Mouse (Mus musculus) forebrain, embryonic 13.5 days (tissue): ENCODE data around the gene Rln1. TPM values are rescaled to one million over a fixed set of nuclear protein-coding genes. Genes with fewer than 3 reads are reported as not detected.

Experiments
- ATAC-seq: fragments of 200-750 bp; cut with Nextera tagmentation; 2 replicates; pipeline ENCODE4 v1.8.0; 2017
- H3K27ac ChIP-seq: fragments of 300-500 bp; sonication (generic); 2 replicates; pipeline ENCODE4 v1.5.1; 2015; ENCODE audit warnings: inconsistent platforms, mild to moderate bottlenecking, moderate library complexity
- H3K27me3 ChIP-seq: fragments of 300-500 bp; sonication (generic); 2 replicates; pipeline ENCODE4 v1.6.1; 2015; ENCODE audit warnings: mild to moderate bottlenecking, inconsistent platforms
- H3K36me3 ChIP-seq: fragments of 300-500 bp; sonication (generic); 2 replicates; pipeline ENCODE4 v1.6.1; 2015; ENCODE audit warnings: mild to moderate bottlenecking, inconsistent platforms; ENCODE audit not compliant: poor library complexity, severe bottlenecking
- H3K4me1 ChIP-seq: fragments of 300-500 bp; sonication (generic); 2 replicates; pipeline ENCODE4 v1.6.1; 2015; ENCODE audit warnings: inconsistent platforms
- H3K4me2 ChIP-seq: fragments of 300-500 bp; sonication (generic); 2 replicates; pipeline ENCODE4 v1.6.1; 2015; ENCODE audit warnings: inconsistent platforms, mild to moderate bottlenecking, moderate library complexity
- H3K4me3 ChIP-seq: fragments of 300-500 bp; sonication (generic); 2 replicates; pipeline ENCODE4 v1.5.1; 2015; ENCODE audit warnings: mild to moderate bottlenecking, inconsistent platforms
- H3K9ac ChIP-seq: fragments of 300-500 bp; sonication (generic); 2 replicates; pipeline ENCODE4 v1.6.1; 2015; ENCODE audit warnings: mild to moderate bottlenecking, inconsistent platforms
- H3K9me3 ChIP-seq: fragments of 300-500 bp; sonication (generic); replicated peaks from 2 replicates; pipeline ENCODE4 v1.6.1; 2016; ENCODE audit warnings: inconsistent platforms
- WGBS: fragments of 180-500 bp; shearing (Covaris S2); methylation state at CpG from one replicate; pipeline ENCODE4 v1.1.7; 2015; 5-methylcytosine and 5-hydroxymethylcytosine counted together
- polyA plus RNA-seq: library from polyadenylated mRNA; unstranded; fragments of >200 nt; fragmentation: Nextera tagmentation; extraction: Ambion mirVana; gene quantifications from 2 replicates; pipeline ENCODE4 v1.2.1, GENCODE M21; 2015

Gene Rln1
- polyA plus RNA-seq, 1 experiment from 2014 or later: 1.6 TPM

DNA sequence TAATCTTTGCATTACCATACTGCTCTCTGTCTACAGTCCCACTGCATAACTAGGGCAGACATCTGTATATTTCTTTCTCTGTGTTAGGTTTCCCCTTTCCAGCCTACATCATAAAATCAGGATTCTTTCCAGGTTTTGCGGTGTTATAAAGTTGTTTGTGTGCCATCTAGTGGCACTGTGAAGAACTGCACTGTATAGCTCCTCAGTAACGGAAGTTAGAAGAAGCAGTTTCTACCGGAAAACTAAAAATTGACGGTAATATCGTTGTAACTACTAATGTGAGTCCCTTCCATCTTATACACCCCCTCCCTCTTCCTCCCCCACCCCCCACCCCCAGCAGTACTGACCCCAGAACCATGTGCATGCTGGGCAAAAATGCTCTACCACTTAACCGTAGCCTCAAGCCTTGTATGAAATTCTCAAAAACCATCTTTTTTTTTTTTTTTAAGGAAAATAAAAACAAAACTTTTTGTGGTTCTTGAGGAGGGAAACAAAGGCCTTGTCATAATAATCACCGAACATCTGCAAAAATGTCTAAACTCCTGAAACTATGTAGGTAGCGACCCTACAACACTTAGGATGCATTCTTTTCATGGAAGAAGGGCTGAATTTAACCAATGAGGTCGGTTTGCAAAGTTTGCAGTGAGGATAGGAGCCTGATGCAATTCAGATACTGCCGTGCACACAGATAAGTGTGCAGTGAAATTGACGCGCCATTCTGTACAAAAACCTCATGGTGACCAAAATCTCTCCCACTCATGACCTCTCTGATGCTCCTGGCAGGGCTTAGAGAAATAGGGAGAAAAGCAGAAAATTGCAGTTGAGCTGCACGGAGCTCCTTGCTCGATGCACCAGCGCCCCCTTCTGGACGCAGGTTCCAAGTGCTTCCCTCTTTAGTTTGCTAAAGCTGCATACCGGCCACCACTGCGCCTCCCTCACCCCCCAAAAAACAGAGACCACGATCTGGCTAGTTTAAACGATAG, 20.7 kb upstream of the Rln1 start:
- ATAC-seq: peak; percentile 79
- no peaks in the 10 kb centered on the region for H3K9me3 ChIP-seq
- H3K36me3 ChIP-seq: peaks cover 4% of the 10 kb centered on the region
- 4% methylated on average over 20 of the region's 20 CpGs for WGBS
- H3K4me3 ChIP-seq: peak overlapping the region; percentile 29
- H3K27ac ChIP-seq: no peak overlapping the region
- no peaks in the 10 kb centered on the region for H3K27me3 ChIP-seq
- H3K4me2 ChIP-seq: peak overlapping the region; percentile 60
- H3K4me1 ChIP-seq: peaks cover 6% of the 10 kb centered on the region; the same call in 1 of the 2 replicates
- no peak overlapping the region for H3K9ac ChIP-seq

DNA sequence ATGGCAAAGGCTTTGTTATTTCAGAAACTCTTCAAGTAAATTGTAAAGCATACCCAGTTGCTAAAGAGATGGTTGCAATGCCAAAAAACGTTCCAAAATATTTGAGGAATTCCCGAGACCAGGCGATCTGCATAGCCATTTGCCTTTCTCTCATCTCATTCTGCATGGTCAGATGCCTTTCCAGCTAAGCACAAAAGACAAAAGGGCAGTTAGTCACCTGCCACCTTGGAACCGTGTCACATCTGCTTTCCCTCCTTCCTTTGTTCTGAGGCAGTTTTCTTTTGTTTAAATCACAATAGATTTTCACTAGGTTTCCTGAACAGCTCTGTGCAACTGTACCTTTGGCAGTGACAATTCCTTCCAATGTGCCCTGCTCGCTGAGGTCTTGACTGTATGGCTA, 16.5 kb upstream of the Rln1 start:
- no peaks in the 10 kb centered on the region for H3K27me3 ChIP-seq
- H3K4me3 ChIP-seq: no peak overlapping the region
- 43% methylated on average over 5 of the region's 5 CpGs for WGBS
- H3K27ac ChIP-seq: no peak overlapping the region; the same call in 1 of the 2 replicates
- no peak overlapping the region for H3K4me2 ChIP-seq
- no peak for ATAC-seq
- peaks cover 3% of the 10 kb centered on the region; the same call in 1 of the 2 replicates for H3K4me1 ChIP-seq
- no peak overlapping the region for H3K9ac ChIP-seq
- no peaks in the 10 kb centered on the region for H3K9me3 ChIP-seq
- H3K36me3 ChIP-seq: peaks cover 6% of the 10 kb centered on the region

- Histone ChIP-seq H3K9ac (no peak overlapping the region), H3K27me3 (no peaks in the 10 kb centered on the region), H3K36me3 (peaks cover 6% of the 10 kb centered on the region), H3K9me3 (no peaks in the 10 kb centered on the region), H3K4me2 (no peak overlapping the region), H3K27ac (no peak overlapping the region), H3K4me3 (no peak overlapping the region), H3K4me1 (no peaks in the 10 kb centered on the region; the same call in 1 of the 2 replicates)
- 87% methylated on average over 6 of the region's 6 CpGs for WGBS
- no peak for ATAC-seq
Measured at GRCm38 (mm10) chr19:29345636-29346035, 11.2 kb upstream of the Rln1 start.

DNA sequence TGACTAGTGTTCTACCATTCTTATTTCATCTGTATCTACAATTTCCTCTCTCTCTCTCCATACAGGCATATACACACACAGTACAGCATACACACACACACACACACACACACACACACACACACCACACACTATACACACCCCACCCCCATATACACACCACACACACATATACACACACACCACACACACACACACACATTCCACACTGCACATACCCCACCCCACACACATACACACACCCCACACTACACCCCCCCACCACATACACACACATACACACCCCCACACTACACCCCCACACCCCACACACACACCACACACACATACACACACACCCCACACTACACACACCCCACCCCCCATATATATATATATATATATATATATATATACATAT, 10.4 kb upstream of the Rln1 start:
- no peak overlapping the region for H3K9ac ChIP-seq
- peaks cover 2% of the 10 kb centered on the region for H3K36me3 ChIP-seq
- H3K27ac ChIP-seq: no peak overlapping the region
- H3K9me3 ChIP-seq: no peaks in the 10 kb centered on the region
- H3K4me2 ChIP-seq: no peak overlapping the region
- H3K27me3 ChIP-seq: no peaks in the 10 kb centered on the region
- H3K4me3 ChIP-seq: no peak overlapping the region
- ATAC-seq: no peak
- H3K4me1 ChIP-seq: no peaks in the 10 kb centered on the region

DNA sequence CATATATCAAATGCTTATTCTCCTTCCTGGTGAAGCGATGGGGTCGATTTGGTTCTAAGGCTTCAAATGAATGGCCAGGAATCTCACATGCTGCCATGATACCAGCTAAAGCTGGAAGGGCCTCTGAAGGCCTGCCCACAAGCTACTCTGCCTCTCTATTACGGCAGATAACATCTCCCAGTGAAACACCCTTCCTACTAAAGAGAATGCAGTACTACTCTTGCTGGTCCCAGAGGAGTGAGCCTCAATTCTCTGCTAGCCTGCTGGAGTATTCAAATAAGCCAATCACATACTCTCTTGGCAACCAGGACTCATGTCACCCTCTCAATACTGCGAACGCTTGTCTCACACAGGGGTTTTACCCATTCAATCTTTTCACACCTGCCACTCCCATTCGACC, 7.8 kb upstream of the Rln1 start:
- no peaks in the 10 kb centered on the region for H3K36me3 ChIP-seq
- no peak overlapping the region for H3K4me2 ChIP-seq
- no peak overlapping the region for H3K27ac ChIP-seq
- H3K9ac ChIP-seq: no peak overlapping the region
- H3K4me1 ChIP-seq: no peaks in the 10 kb centered on the region
- H3K4me3 ChIP-seq: no peak overlapping the region
- whole genome bisulfite sequencing: 88% methylated on average over 6 of the region's 6 CpGs
- ATAC-seq: no peak
- H3K27me3 ChIP-seq: no peaks in the 10 kb centered on the region
- no peaks in the 10 kb centered on the region for H3K9me3 ChIP-seq

DNA sequence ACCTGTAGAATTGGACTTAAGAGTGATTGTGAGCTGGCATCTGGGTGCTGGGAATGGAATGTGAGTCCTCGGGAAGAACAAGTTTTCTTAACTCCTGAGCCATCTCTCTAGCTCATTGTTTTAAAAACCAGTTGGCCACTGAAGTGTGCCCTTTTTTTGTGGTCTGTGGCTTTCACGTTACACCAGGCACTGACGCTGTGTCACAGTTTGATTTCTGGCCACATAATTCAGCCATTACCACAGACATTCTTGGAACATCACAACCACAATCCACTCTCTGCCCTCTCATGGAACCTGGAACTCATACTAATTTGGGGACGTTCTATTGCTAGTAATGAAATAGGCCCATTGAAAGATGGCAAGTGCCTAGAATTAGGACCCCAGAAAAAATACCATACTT, 6.6 kb upstream of the Rln1 start:
- Histone ChIP-seq H3K4me2 (no peak overlapping the region), H3K36me3 (no peaks in the 10 kb centered on the region), H3K9me3 (no peaks in the 10 kb centered on the region), H3K4me3 (no peak overlapping the region), H3K4me1 (no peaks in the 10 kb centered on the region), H3K27me3 (no peaks in the 10 kb centered on the region), H3K27ac (no peak overlapping the region), H3K9ac (no peak overlapping the region)
- WGBS: 80% methylated on average over 4 of the region's 4 CpGs
- no peak for ATAC-seq

- ATAC-seq: no peak
- H3K27me3 ChIP-seq: peaks cover 5% of the 10 kb centered on the region; the same call in 1 of the 2 replicates
- H3K4me3 ChIP-seq: no peak overlapping the region
- H3K9me3 ChIP-seq: no peaks in the 10 kb centered on the region
- H3K4me2 ChIP-seq: no peak overlapping the region
- no peak overlapping the region for H3K27ac ChIP-seq
- 89% methylated on average over 2 of the region's 2 CpGs for WGBS
- H3K36me3 ChIP-seq: no peaks in the 10 kb centered on the region
- H3K4me1 ChIP-seq: peaks cover 15% of the 10 kb centered on the region
- H3K9ac ChIP-seq: no peak overlapping the region
Measured at GRCm38 (mm10) chr19:29336624-29337023, 2.2 kb upstream of the Rln1 start.

DNA sequence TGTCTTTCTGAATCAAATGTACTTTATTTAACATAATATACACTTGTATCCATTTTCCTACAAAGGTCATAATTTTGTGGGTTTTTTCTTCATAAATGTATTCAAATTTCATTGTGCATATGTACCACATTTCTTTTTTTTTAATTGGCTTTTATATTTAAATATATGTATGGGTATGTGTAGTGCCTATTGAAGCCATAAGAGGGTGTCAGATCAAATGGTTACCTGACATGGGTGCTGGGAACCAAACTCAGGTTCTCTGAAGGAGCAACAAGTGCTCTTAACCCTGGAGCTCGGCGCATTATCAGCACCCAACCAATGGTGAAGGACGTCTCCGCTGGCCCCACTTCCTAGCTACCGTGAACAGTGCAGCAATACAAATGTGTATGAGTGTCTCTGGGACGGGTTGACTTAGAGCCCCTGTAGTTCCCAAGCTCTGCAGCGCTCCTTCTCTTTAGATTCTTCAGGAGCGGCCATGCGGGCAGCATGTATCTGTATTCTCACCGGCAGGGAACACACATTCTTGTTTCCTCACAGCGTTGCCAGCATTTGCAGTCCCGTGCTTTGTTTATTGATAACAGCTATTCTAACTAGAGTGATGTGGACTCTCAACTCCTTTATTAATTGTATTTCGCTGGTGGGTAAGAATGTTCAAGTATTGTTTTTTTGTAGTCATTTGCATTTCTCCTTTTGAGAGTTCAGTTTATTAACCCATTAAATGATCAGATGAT, 7.5 kb downstream of the Rln1 start:
- peaks cover 6% of the 10 kb centered on the region; the same call in 1 of the 2 replicates for H3K27me3 ChIP-seq
- H3K4me1 ChIP-seq: 0 out of 2 replicates have a peak, but pooled peaks cover 3% of the 10 kb centered on the region
- H3K36me3 ChIP-seq: no peaks in the 10 kb centered on the region
- no peak for ATAC-seq
- H3K4me3 ChIP-seq: no peak overlapping the region
- H3K27ac ChIP-seq: no peak overlapping the region
- H3K4me2 ChIP-seq: no peak overlapping the region
- WGBS: 70% methylated on average over 13 of the region's 13 CpGs
- H3K9me3 ChIP-seq: no peaks in the 10 kb centered on the region
- no peak overlapping the region for H3K9ac ChIP-seq

GRCm38 (mm10) chr19:29326396-29326795, 8.1 kb downstream of the Rln1 start:
- whole genome bisulfite sequencing: 80% methylated on average over 4 of the region's 4 CpGs
- Histone ChIP-seq H3K9me3 (no peaks in the 10 kb centered on the region), H3K4me1 (0 out of 2 replicates have a peak, but pooled peaks cover 3% of the 10 kb centered on the region), H3K9ac (no peak overlapping the region), H3K36me3 (no peaks in the 10 kb centered on the region), H3K4me2 (no peak overlapping the region), H3K27ac (no peak overlapping the region), H3K4me3 (no peak overlapping the region), H3K27me3 (peaks cover 6% of the 10 kb centered on the region; the same call in 1 of the 2 replicates)
- no peak for ATAC-seq

- Histone ChIP-seq H3K4me2 (peak overlapping the region; percentile 61), H3K27ac (no peak overlapping the region)
Measured at GRCm38 (mm10) chr19:29325852-29326180, 8.7 kb downstream of the Rln1 start.

GRCm38 (mm10) chr19:29325053-29325851, 9.2 kb downstream of the Rln1 start, which contains the start of gene Insl6:
Insl6 (minus strand) TSS chr19:29325356.
- Histone ChIP-seq H3K27ac (no peak within 1 kb of the TSS), H3K4me1 (0 out of 2 replicates have a peak, but pooled peaks cover 3% of the 10 kb centered on the region), H3K9me3 (no peaks in the 10 kb centered on the region), H3K4me3 (peak within 1 kb of the TSS; percentile 33), H3K4me2 (peak within 1 kb of the TSS; percentile 61), H3K36me3 (no peaks in the 10 kb centered on the region), H3K9ac (no peak within 1 kb of the TSS), H3K27me3 (peaks cover 6% of the 10 kb centered on the region; the same call in 1 of the 2 replicates)
- peak; percentile 92 for ATAC-seq
- WGBS: 5% methylated on average over 31 of the region's 31 CpGs

More at GRCm38 (mm10) chr19:29325852-29326180, 8.7 kb downstream of the Rln1 start:
- no peaks in the 10 kb centered on the region for H3K9me3 ChIP-seq
- WGBS: 73% methylated on average over 9 of the region's 9 CpGs
- H3K27me3 ChIP-seq: peaks cover 6% of the 10 kb centered on the region; the same call in 1 of the 2 replicates
- no peaks in the 10 kb centered on the region for H3K36me3 ChIP-seq
- no peak overlapping the region for H3K9ac ChIP-seq
- H3K4me3 ChIP-seq: no peak overlapping the region
- H3K4me1 ChIP-seq: 0 out of 2 replicates have a peak, but pooled peaks cover 3% of the 10 kb centered on the region
- no peak for ATAC-seq
